Mouse (Mus musculus) gastrocnemius, postnatal 36 days (tissue): Measurements from ENCODE around the gene Nt5c2. TPM values are rescaled to one million over a fixed set of nuclear protein-coding genes. Genes with fewer than 3 reads are reported as not detected.
A peak's percentile ranks its signal among the peaks of the same experiment; 100 is the strongest.

ENCODE experiments used
- DNase-seq, 2 experiments: peaks; one replicate each; pipeline ENCODE4 v3.0.0; 2022
- intact Hi-C: fragments of 180-260 bp; cut with DNase I; formaldehyde crosslinking; loops from one replicate; pipeline ENCODE4 v1.15.1; 2025
- total RNA-seq, 2 experiments: library from RNA; stranded (reverse); gene quantifications; 2 replicates each; pipeline ENCODE4 v1.2.3; 2021

Nt5c2 gene
- total RNA-seq, 2 experiments from 2014 or later = 6.3 to 10.2 TPM

- intact Hi-C loops = no loop called here
- DNase-seq = no peak
Measured at GRCm38 (mm10) chr19:46970121-46970729, 44.7 kb downstream of the Nt5c2 start.

- no peak for DNase-seq
- intact Hi-C loops = loop anchor here (10.0 kb wide), 1 partner anchor 375 kb away; the partner anchor contains the start of gene Wbp1l
Measured at GRCm38 (mm10) chr19:46969286-46969985, 45.5 kb downstream of the Nt5c2 start.

- DNase-seq = no peak
- intact Hi-C loops = loop anchor here (10.0 kb wide), 1 partner anchor 374 kb away; the partner anchor contains the start of gene Wbp1l
Measured at GRCm38 (mm10) chr19:46968833-46969232, 46.1 kb downstream of the Nt5c2 start.

GRCm38 (mm10) chr19:46967861-46968260 is 47.1 kb downstream of the Nt5c2 start:
- intact Hi-C loops = loop anchor here (10.0 kb wide), 1 partner anchor 373 kb away; the partner anchor contains the start of gene Wbp1l
- no peak for DNase-seq

- intact Hi-C loops = loop anchor here (10.0 kb wide), 1 partner anchor 372 kb away; the partner anchor contains the start of gene Wbp1l
- DNase-seq = no peak
Measured at GRCm38 (mm10) chr19:46966330-46966729, 48.6 kb downstream of the Nt5c2 start.

DNA sequence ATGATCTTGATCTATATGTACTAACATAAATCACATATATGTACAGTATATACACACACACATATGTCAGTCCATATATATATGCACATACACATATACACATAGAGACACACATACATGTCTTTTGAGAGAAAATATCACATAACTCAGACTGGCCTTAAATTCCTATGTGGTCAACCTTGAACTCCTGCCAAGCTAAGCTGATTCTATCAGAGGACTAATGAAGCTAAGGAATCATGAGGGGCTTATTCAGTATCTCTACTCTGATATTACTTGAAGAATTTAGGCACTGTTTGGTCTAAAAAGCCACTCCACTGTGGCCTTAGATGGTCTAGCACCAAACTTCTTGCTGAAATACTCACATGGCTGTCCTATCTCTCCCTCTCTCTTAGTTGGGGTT is 49.5 kb downstream of the Nt5c2 start:
- intact Hi-C loops = loop anchor here (10.0 kb wide), 1 partner anchor 371 kb away; the partner anchor contains the start of gene Wbp1l
- no peak for DNase-seq

- intact Hi-C loops = loop anchor here (10.0 kb wide), 1 partner anchor 370 kb away; the partner anchor contains the start of gene Wbp1l
- DNase-seq = no peak
Measured at GRCm38 (mm10) chr19:46964353-46964752, 50.6 kb downstream of the Nt5c2 start.

- intact Hi-C loops = loop anchor here (10.0 kb wide), 1 partner anchor 369 kb away; the partner anchor contains the start of gene Wbp1l
- no peak for DNase-seq
Measured at GRCm38 (mm10) chr19:46963440-46963839, 51.5 kb downstream of the Nt5c2 start.

GRCm38 (mm10) chr19:46962841-46963240 is 52.1 kb downstream of the Nt5c2 start:
- DNase-seq = no peak
- intact Hi-C loops = loop anchor here (10.0 kb wide), 1 partner anchor 368 kb away; the partner anchor contains the start of gene Wbp1l

DNA sequence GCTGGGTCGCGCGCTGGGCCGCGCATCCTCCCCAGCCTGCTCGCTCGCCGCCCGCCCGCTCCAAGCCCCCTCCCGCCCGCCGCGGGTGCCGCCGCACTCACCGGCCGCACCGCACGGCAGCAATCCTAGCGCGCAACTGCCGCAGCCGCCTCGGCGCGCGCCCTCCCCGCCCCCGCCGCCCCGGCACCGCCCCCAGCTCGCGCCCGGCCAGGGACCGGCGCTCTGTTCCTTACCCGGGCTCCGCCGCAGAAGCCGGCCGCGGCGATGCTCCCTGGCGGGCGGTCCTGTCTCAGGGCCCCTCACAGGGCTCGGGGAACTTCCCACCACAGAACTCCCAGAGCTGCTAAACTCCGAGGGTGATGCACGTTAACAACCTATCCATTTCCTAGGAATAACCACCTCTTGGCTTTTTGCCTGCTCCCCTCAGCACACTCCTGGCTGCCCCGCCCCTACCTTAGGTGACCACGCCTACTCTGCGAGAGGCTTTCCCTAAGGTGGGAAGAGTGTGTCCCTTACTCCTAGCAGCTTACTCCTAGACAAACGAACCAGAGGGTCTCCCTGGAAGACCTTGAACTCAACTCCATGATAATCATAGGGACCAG is 52.7 kb downstream of the Nt5c2 start:
- peak; percentile 53 to 64 for DNase-seq

GRCm38 (mm10) chr19:46961652-46962051 is 53.3 kb downstream of the Nt5c2 start:
- peak; percentile 74 to 76 for DNase-seq

More for the DNA sequence above, 52.7 kb downstream of the Nt5c2 start:
- intact Hi-C loops = loop anchor here (10.0 kb wide), 1 partner anchor 367 kb away; the partner anchor contains the start of gene Wbp1l

DNA sequence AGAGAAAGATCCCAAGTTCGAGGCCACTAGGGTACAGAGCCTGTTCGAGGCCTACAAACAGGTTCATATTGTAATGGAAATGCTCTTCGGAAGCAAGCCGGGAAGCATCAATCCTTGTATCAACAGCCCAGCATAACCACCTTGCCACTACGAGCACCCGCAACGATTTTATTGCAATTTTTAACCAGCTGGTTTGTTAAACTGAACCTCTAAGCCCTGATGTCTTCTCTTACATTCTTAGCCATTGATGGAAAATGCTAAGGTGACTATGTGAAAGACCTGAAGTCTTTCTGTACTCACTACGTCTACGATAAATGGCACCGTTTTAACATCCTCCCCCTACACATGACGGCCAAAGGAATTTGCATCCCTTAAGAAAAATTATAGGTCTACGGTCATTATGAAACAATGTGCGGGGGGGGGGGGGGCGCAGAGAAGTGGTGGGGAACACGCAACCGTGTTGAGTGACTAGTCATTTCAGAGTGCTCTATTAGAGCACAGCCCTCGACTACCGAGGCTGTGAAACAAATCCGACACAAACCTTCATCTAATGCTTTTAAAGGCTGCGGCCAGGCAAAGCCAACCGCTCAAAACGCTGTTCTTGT is 53.8 kb downstream of the Nt5c2 start:
- intact Hi-C loops = loop anchor here (10.0 kb wide), 1 partner anchor 366 kb away; the partner anchor contains the start of gene Wbp1l
- no peak for DNase-seq

More at GRCm38 (mm10) chr19:46961652-46962051, 53.3 kb downstream of the Nt5c2 start:
- intact Hi-C loops = loop anchor here (10.0 kb wide), 1 partner anchor 367 kb away; the partner anchor contains the start of gene Wbp1l

DNA sequence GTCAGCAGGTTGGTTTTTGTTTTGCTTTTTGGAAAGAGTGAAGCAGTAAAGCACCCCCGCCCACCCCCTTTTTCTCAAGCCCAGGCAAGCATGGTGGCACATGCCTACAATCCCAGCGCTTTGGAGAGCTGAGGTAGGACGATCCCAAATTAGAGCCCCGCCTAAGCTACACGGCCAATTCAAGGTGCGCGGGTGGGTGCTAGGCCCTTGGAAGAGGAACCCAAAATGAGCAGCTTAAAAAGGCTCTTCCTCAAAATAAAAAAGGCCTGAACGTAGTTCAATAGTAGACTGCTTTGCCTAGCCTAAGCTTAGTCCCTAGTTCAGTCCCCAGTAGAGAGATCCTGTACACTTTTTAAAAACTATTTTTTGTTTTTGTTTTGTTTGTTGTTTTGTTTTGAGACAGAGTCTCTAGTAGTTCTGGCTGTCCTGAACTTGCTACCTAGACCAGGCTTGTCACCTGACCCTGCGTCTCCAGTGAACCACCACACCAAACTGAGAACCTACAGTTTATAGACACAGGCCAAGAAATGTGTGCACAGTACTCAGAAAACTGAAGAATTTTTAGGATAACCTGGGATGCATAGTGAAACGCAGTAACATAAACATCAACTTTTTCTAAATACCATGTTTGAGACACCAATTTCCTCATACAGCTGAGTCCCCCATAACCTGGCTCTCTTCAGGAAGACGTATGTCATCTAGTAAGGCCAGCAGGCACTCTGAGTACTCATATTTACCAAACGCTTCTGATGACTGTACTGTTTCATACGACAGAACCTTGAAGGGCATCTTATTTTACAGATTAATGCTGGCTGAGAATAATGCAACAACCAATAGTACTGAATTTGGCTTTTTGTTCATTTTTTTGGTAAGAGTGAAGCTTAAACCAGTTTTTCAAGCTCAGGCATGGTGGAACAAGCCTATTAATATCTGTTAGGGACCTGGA is 54.6 kb downstream of the Nt5c2 start:
- intact Hi-C loops = loop anchor here (10.0 kb wide), 1 partner anchor 366 kb away; the partner anchor contains the start of gene Wbp1l
- no peak for DNase-seq

GRCm38 (mm10) chr19:46959536-46959935 is 55.4 kb downstream of the Nt5c2 start:
- intact Hi-C loops = no loop called here
- DNase-seq = no peak

DNA sequence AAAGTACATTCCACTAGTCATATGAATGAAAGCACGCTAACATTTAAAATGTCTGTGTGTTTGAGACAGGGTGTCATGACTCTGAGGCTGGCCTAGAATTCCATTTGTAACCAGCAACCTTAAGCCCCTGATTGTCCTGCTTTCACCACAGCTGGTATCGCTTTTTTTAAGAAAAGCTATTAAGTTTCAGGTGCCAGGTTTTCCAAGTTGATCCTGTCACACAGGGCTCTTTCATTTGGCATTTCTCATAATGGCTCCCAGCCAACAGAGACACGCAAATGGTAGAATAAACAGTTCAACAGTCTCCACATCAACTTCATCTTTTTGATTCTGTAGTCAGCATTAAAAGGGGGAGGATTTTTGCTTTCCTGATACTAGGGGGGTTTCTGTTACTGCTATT is 56.4 kb downstream of the Nt5c2 start:
- intact Hi-C loops = no loop called here
- no peak for DNase-seq

DNA sequence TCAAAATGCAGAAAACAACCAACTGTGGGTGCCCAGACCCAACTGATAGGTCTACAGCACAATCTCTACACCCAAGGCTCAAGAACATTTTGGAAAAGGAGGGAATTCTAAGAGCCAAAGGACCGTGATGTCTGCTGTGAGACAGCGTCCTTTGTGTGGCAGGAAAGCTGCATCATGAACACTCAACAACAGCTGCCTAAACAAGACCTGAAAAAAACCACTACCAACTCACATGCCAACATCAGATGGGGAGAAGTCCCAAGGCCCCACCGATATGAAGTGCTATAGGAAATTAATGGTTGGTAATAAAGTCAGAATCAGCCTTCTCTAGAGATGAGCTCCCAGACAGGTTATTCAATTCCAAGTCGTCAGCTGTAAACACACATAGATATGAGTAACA is 57.0 kb downstream of the Nt5c2 start:
- intact Hi-C loops = no loop called here
- no peak for DNase-seq

DNA sequence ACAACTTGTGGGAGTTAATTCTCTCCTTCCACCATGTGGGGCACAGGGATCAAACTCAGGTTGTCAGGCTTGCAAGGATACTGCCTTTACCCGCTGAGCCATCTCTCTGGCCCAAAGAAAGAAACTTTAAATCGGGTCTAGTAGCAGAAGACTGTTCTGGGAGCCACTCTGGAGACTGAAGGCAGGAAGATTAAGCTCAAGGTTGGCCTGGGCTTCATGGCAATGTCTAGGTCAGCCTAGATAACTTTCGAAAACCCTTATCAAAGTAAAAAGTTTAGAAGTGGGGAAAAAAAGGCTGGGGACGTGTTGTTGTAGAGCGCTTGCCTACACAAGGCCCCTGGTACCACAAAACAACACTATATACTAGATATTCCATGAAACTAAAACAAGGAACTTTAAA is 58.0 kb downstream of the Nt5c2 start:
- DNase-seq = no peak
- intact Hi-C loops = no loop called here

- intact Hi-C loops = no loop called here
- no peak for DNase-seq
Measured at GRCm38 (mm10) chr19:46956410-46956809, 58.5 kb downstream of the Nt5c2 start.

DNA sequence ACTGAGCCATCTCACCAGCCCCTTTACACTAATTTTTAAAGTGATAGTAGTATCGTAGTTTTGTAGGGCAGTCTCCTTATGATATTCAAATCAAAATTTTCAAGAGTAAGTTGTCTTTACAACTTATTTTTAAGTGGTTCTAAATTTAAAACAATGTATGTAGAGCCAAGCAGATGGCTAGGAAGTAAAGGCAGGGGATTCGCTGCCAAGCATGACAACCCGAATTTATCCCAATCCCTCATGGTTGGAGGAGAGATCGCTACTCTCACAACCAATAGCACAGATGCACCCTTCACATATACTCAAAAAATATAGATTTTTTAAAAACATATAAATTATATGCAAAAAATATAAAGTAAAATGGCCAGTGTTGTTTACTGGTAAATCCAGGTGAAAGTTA is 59.3 kb downstream of the Nt5c2 start:
- no peak for DNase-seq
- intact Hi-C loops = no loop called here
